Mouse (Mus musculus): ENCODE measurements around the gene Myo1e.

- TF ChIP-seq CTCF (IDR thresholded peaks at IDR 0.05; ENCODE audit: borderline replicate concordance, extremely low read depth, insufficient read depth, insufficient read length) (no peak), POLR2A (IDR thresholded peaks at IDR 0.05; ENCODE audit: borderline replicate concordance, extremely low read depth, insufficient read depth, insufficient read length, poor library complexity, severe bottlenecking) (no peak)
Observed at GRCm38 (mm10) chr9:70298221-70298620, 91.1 kb downstream of the Myo1e start.
